Mouse (Mus musculus): Measurements from ENCODE around the gene Rimbp2.

DNA sequence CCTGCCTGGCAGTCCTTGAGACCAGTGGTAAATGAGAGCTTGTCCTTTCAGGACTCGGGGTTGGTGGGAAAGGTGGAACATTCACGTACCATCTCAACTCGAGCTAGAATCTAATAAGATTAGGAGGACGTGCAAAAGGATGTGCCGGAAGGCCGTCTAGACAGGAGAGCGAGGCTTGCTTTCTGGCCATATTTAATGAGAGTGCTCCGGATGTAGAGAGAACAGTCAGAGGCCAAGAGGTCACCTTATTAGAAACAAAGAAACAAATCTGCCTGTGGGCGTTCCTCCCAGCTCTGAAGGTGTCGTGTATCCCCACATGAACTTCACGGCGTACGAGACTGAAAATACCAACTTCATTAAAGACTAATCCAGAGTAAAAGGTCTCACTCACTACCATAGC, 53.3 kb downstream of the Rimbp2 start:
- no peak for TF ChIP-seq POLR2A (IDR thresholded peaks at IDR 0.05; ENCODE audit: borderline replicate concordance, extremely low read depth, insufficient read depth, insufficient read length, poor library complexity, severe bottlenecking)
- no peak for TF ChIP-seq CTCF (IDR thresholded peaks at IDR 0.05; ENCODE audit: borderline replicate concordance, extremely low read depth, insufficient read depth, insufficient read length)
